In the genomic region with DNA sequence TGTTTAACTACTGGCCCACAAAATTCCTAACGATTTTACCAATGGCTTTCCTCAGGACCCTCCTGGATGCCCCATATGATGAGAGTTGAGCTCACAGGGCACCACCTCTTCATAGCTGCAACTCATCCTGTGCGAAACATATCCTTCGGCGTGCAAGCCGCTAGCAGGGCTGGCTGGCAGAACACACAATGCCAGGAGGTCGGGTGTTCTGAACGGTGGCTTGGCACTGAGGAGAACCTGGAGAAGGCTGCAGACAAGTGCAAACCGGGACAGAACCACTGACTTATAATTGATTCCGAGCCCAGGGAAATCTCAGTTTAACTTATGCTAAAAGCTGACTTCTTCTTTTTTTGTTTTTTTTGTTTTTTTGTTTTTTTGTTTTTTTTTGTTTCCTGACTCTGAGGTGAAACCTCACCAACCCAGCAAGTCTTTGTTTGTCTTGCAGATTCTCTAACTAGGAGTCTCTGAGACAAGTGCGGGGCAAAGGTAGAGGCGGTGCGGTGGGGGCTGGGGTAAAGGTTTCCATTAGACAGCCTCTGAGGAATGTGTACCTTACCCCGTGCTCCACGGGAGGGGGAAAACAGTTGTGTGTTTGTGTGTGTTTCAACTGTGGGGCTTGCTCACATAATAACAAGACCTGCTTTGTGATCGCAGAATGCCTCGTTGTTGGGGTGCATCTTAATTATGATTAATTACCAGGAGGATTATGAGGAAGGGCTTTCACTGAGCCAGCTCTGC, we compare ENCODE assay signal across 16 mouse cellular contexts. TPM values are rescaled to one million over a fixed set of nuclear protein-coding genes. Genes with fewer than 3 reads are reported as not detected.
A peak's percentile ranks its signal among the peaks of the same experiment; 100 is the strongest.
DNase-seq lines count a peak whose midpoint lies in the region.
"Had no signal": no experiment of that assay in that cellular context is flagged by ENCODE, and none has a peak within 500 bp of the region (broad histone marks: within the 10 kb centered on the region; RNA-seq: fewer than 3 reads in every experiment).

No protein-coding gene starts in this region.

- peak; percentile 43 for DNase-seq in retina, postnatal 1 day
- DNase-seq in retina, embryonic 14.5 days (ENCODE audit: low spot score), result no peak
- DNase-seq in kidney, adult 18-20 months, result peak; percentile 78
- peak; percentile 84 for DNase-seq in kidney, postnatal 14 days
- peak; percentile 87 for DNase-seq in yolk sac, embryonic 10.5 days (ENCODE audit: low spot score)
- no peak for DNase-seq in layer of hippocampus, adult 18-20 months (ENCODE audit: low spot score in 2 of 2)
- no peak for DNase-seq in layer of hippocampus, postnatal 36 days
- DNase-seq: adrenal gland, postnatal 25 days; cerebellum, adult 18-20 months; gastrocnemius, adult 2 months; heart, adult 2 months; left cerebral cortex, postnatal 4 days; lung, adult 18-20 months; lung, postnatal 4 days; right cerebral cortex, postnatal 25 days; thymus, postnatal 36 days had no signal

RNA-seq across cellular contexts. Expression of a gene that starts 2.2 kb away (rescaled TPM):
- total RNA-seq in layer of hippocampus, adult 18-20 months (2021), result 10 to 100 TPM; 94.4 to 98.9 TPM
- 10 to 100 TPM; 94.2 to 99.2 TPM for total RNA-seq in layer of hippocampus, postnatal 36 days (2021)

Comparison
In these comparisons a context has a peak if more than half of its experiments do, and no peak if none do; other contexts are left out.
1. DNase-seq: peak in retina, postnatal 1 day (single experiment), kidney, adult 18-20 months (single experiment), kidney, postnatal 14 days (single experiment) and yolk sac, embryonic 10.5 days (single experiment); none in retina, embryonic 14.5 days (single experiment), layer of hippocampus, adult 18-20 months (0 of 2) and layer of hippocampus, postnatal 36 days (0 of 2).